Mouse (Mus musculus): ENCODE data around the gene Rex1bd.
"Not testable (repeated sequence)": the region's sequence is repeated elsewhere in the genome, so short reads cannot be mapped to it uniquely, and the experiment has no call there.

Rex1bd gene

DNA sequence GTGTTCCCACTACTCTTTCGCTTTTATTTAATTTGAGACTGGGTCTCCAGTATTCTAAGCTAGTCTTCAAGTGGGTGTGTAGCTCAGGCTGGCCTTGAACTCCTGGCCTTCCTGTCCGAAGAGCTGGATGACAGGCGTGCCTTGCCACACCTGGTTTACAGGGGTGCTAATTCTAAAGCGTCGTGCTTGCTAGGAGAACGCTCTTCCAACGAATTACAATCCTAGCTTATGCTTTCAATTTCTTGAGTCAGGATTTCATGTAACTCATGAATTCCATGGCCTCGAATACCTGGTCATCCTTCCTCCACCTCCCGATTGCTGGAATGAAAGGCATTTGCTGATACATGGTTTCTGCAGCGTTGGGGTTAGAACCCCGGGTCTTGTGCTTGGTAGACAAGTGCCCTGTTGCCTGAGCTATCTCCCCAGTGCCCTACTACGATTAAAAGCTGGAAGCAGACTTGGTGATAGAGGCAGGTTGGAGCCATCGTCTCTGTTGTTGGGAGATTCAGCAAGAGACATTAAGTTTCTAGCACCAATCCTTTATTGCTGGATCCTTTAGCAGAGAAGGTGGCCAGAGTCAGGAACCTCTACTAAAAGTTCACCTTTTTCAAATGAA, 21.7 kb upstream of the Rex1bd start:
- no peak for DNase-seq

- DNase-seq = peak; percentile 98
Observed at GRCm38 (mm10) chr8:70527512-70528181, 21.1 kb upstream of the Rex1bd start, which contains the start of the genes Fkbp8 and Kxd1. Fkbp8 (plus strand) TSS chr8:70527724. Kxd1 (minus strand) TSS chr8:70527956.

DNA sequence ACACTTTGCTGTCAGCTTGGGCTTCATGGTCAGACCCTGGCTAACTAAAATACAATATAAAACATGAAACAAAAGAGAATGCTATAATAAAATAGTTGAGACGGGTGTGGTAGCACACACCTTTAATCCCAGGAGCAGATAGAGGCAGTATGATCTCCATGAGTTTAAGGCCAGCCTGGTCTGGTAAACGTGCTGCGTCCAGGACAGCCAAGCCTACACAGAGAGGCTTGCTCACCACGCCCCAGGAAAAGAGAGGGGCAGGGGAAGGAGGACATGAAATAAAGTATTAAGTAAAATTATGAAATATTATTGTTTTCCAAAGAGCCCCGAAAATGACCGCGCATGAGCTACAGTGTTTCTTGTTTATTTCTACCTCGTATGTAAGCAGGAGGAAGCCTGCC, 20.6 kb upstream of the Rex1bd start:
- no peak for DNase-seq

GRCm38 (mm10) chr8:70522592-70523403, 16.2 kb upstream of the Rex1bd start:
- DNase-seq = peak; percentile 97

DNA sequence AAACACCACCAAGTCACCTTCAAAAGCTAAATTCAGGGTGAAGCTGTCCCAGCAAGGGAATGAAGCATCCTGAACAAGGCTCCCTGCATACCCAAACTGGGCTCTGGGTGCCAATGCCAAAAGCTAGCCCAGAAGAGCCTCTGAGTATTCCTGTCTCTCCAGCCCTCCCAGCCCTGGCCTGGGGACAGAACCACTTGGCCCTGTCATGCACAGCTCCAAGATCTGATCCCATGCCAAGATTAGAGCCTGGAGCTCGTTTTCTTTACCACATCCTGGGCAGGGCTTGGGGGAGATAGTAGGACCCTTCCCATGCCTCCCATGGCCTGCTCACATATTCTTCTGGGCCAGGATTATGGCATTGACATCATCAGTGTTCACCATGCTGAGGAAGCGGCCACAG, 13.1 kb upstream of the Rex1bd start:
- DNase-seq = no peak

DNA sequence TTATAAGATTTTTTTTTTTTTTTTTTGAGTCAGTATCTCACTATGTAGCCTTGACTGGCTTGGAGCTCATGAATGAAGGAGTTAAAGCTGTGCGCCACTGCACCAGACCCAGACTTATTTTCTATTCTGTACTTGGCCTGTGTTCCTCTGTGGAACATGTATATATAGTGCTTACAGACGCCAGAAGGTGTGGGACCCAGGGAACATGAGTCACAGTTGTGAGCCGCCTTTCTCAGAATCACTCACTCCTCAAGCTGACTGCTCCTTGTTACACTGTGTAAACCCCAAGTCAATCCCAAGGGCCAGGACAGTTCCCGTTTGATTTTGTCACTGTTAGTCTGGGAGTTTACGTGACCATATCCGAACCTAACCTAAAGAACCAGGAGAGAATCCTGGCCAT, 12.5 kb upstream of the Rex1bd start:
- DNase-seq = no peak

DNA sequence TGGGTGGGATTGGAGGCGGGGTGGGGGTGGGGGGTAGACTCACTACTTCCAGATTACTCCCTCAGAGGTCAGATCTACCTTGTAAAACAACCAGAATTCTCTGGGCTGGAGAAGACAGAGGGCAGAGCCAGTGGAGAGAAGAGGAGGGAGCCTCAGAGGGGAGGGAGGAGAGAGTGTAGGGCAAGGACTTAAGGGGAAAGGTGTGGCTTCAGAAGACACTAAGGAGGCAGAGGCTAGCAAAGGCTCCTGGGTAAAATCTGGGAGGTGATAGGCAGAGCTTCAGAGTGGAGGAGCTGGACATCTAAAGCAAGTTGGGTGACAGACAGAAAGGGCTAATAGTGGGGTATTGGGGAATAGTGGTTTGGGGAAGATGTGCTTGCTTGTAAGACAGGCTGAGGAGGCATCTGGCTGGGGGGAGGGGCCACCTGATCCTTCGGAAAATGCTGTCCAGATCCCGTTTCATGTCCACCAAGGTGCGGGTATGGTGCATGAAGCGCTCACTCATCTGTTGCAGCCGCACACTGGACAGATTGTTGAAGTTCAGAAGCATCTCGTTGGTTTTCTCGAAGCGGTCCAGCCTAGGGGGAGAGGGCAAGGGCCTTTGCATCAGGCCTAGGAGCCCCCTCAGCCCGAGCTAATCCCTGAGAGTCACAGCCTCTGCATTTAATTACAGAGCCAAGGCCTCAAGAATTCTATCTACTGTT, 11.5 kb upstream of the Rex1bd start:
- no peak for DNase-seq

DNA sequence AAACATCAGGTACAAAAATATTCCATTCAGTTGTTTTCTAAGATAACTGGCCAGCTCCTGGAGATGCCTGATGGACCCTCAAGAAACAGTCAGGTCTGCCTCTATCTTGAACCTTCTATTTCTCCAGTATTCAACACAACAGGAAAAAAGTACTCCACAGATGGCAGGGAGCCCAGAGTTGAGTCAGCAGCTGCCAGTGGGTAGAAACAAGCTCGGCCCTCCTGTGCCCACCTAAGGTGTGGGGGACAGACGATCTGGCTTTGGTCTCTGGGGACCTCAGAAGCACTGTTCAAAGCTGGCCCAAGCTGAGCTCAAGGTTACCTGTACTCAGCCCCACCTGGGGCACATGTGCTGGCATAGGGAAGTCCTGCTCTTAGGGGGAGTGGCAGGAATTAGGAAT, 6.9 kb upstream of the Rex1bd start:
- DNase-seq = no peak

DNA sequence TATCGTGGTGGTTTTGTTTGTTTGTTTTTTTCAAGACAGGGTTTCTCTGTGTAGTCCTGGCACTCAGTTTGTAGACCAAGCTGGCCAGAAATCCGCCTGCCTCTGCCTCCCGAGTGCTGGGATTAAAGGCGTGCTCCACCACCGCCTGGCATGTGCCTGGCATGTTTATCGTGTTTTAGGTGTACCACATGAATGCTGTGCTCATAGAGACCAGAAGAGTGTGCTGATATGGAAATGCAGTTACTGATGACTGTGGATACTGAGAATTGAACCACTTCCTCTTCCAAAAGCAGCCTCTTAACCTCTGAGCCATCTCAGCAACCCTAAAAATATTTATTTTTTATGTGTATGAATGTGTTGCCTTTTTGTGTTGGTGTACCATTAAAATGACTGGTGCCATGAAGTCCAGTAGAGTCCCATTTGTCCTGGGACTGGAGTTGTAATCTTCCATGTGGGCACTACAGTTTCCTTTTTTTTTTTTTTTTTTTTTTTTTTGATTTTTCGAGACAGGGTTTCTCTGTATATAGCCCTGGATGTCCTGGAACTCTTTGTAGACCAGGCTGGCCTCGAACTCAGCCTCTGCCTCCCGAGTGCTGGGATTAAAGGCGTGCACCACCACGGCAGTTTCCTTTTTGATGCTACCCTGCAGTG, 5.8 kb upstream of the Rex1bd start:
- DNase-seq = no peak

GRCm38 (mm10) chr8:70511770-70512169, 5.2 kb upstream of the Rex1bd start:
- no peak for DNase-seq

GRCm38 (mm10) chr8:70511174-70511573, 4.6 kb upstream of the Rex1bd start:
- DNase-seq = not testable (repeated sequence)

GRCm38 (mm10) chr8:70510228-70510915, 3.8 kb upstream of the Rex1bd start, which contains the start of gene Uba52:
Uba52 (minus strand) TSS chr8:70510801.
- peak; percentile 97 for DNase-seq

- DNase-seq = no peak
Observed at GRCm38 (mm10) chr8:70509281-70509952, 2.9 kb upstream of the Rex1bd start.

- DNase-seq = no peak
Observed at GRCm38 (mm10) chr8:70507027-70507393, 458 bp upstream of the Rex1bd start.

DNA sequence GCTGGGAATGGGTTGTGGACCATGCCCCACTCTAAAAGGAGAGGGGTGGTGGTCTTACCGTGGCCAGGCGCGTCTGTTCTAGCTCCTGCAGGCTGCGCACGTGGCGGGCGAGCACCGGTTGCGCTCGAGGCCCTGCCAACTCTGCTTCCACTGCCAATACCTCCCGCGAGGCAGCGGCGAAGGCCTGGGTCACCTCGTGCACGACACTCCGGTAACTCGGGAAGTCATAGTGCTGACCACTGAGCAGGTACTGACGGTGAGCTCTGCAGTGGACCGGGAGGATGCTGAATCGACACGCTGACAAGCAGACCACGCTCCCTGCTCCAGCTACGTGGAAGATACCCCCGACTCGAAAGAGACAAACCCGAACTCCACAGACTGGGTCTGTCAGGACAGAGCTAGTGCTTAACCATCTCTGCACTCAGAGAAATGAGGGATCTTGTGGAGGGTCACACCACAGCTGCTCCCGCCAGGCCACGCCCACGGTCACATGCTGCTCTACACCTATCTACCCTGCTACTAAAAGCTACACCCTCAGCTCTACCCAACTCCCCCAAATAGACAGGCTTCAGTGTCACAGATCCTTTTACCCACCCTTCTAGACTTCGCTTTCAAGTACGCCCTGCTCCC, 739 bp downstream of the Rex1bd start:
- no peak for DNase-seq

GRCm38 (mm10) chr8:70504851-70505250, 1.7 kb downstream of the Rex1bd start:
- peak; percentile 69 for DNase-seq

DNA sequence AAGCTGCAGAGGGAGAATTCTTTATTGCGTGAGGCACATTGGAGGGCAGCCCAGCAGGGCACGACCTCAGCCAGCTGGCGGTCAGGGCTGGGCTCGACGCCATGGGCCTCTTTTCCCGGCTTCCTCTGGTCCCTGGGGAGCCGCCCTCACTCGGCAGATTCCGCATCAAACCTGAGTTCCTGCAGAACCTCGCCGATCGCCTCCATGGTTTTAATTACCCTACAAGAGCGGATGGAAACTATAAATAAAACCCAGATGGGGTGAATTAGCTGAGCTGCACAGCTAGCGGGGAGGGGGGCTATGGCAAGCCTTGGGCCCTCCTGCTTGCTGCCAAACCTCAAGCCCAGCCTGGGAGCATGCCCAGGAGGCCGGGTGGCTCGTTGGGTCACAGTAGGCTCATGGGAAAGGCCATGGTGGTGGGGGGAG, 2.2 kb downstream of the Rex1bd start:
- peak; percentile 56 for DNase-seq

- no peak for DNase-seq
Observed at GRCm38 (mm10) chr8:70503062-70503750, 3.3 kb downstream of the Rex1bd start.

GRCm38 (mm10) chr8:70502540-70502939, 4.0 kb downstream of the Rex1bd start:
- no peak for DNase-seq

GRCm38 (mm10) chr8:70501820-70502529, 4.6 kb downstream of the Rex1bd start:
- no peak for DNase-seq

All from layer of hippocampus, adult 9-11 months (tissue).